Mouse (Mus musculus) right cerebral cortex, postnatal 36 days (tissue): Measurements from ENCODE around the gene Defb38.

Experiments
- DNase-seq, 2 experiments: peaks; one replicate each; pipeline ENCODE4 v3.0.0; 2022; ENCODE audit warnings: low spot score in 2 of 2, mixed read lengths in 1 of 2

Defb38 gene

DNA sequence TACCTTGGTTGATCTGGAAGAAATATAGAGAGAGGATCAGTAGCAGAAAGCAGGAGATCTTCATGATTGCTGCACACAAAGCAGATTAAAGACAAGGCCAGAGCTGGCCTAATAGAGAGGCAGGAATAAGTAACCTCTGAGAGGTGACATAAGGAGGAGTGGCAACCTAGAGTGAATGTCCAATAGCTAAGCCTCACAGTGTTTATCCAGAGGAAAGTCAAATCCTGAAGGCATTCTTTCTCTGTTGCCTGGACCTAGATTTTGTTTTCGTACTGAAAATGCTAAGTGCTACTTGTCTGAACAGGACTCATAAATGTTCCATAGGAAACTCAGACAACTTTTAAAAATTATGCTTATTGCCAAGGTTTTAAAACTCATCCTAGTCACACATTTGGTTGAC lies at the start of gene Defb38:
Gene Defb38 (minus strand): TSS at position 101 of the 400 bp plus-strand sequence.
- no peak for DNase-seq

DNA sequence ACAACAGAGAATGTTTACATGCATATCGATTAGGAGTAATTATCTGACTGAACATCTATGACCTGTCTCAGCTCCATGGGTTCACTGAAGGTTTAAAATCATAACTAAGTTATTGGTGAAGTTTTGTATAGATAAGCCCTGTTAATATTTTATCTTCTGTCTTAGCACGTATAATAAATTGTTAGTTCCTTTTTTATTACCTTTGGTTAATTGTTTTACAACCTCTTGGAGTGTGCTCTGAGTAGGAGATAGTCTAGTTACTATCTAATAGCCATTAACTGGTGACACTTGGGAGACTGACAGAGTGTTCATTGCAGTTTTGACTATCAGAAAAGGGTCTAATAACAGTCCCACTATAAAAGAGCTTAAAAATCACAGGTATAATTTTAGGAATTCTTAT lies 39.6 kb upstream of the Defb38 start:
- DNase-seq = no peak

DNA sequence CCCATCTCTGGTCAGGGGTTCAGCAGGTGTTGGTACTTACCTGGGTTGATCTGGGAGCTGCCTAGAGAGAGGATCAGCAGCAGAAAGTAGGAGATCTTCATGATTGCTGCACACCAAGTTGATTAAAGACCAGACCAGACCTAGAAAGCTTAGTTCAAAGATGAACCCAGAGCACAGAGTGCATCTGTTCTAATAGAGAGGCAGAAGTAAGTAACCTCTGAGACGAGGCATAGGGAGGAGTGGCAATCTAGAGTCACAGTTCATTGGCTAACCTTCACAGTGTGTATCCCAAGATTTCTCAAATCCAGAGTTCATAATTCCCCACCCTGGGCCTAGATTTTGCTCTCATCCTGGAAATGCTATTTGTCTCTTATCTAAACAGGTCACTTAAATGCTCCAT lies 38.3 kb upstream of the Defb38 start, which contains the start of gene Defb39:
Gene Defb39 (minus strand): TSS at position 101 of the 400 bp plus-strand sequence.
- no peak for DNase-seq

DNA sequence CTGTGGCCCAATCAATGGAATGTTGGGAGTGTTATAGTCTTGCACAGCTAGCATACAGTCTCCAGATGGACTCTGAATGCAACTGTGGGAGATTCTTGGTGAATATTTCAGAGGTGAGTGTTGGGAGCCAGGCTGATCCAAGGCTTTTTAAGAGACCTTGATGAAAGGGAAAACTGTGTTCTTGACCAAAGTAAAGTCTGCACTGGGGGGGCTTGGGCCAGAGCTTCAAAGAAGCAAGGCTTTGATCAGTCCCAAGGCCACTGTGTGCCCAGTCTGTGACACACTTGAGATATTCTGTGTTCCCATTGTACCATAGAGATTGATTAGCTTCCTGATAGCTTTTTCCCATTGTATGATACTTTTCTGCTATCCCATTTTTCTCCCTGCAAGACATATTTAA lies 36.5 kb upstream of the Defb38 start:
- no peak for DNase-seq

DNA sequence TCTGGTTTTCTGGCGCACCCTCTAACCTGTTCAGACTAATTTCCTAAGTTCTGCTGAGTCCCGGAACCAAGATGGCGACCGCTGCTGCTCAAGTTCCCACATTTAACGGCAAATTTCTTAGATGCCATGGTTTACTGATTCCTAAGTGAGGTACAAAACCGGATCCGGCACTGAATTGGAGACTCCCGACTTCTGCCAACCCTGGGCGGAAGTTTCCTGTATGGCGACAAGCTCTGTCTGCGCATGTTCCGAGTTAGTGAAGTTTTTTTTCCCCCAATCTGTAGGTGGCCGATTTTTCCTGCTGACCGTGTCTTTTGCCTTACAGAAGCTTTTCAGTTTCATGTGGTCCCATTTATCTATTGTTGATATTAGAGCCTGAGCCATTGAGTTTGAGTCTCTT lies 18.9 kb upstream of the Defb38 start:
- no peak for DNase-seq
